Mouse (Mus musculus): Measurements from ENCODE around the gene Ly6g6e.

Gene Ly6g6e

GRCm38 (mm10) chr17:35049561-35050016 is 27.1 kb upstream of the Ly6g6e start, which contains the start of gene Clic1:
Clic1 (plus strand) TSS chr17:35049966.
- peak; percentile 41 for DNase-seq (ENCODE audit: low read depth, low spot score)

- DNase-seq (ENCODE audit: low read depth, low spot score), result peak; percentile 77
Observed at GRCm38 (mm10) chr17:35050126-35050750, 26.5 kb upstream of the Ly6g6e start.

- peak; percentile 90 for DNase-seq (ENCODE audit: low read depth, low spot score)
Observed at GRCm38 (mm10) chr17:35051156-35052086, 25.3 kb upstream of the Ly6g6e start.

- DNase-seq (ENCODE audit: low read depth, low spot score), result peak; percentile 56
Observed at GRCm38 (mm10) chr17:35052271-35052798, 24.4 kb upstream of the Ly6g6e start.

GRCm38 (mm10) chr17:35055691-35056495 is 20.8 kb upstream of the Ly6g6e start:
- DNase-seq (ENCODE audit: low read depth, low spot score), result no peak

GRCm38 (mm10) chr17:35057090-35057489 is 19.6 kb upstream of the Ly6g6e start:
- DNase-seq (ENCODE audit: low read depth, low spot score), result no peak

- DNase-seq (ENCODE audit: low read depth, low spot score), result no peak
Observed at GRCm38 (mm10) chr17:35058316-35058715, 18.4 kb upstream of the Ly6g6e start.

- DNase-seq (ENCODE audit: low read depth, low spot score), result peak; percentile 90
Observed at GRCm38 (mm10) chr17:35058911-35059892, 17.5 kb upstream of the Ly6g6e start, which contains the start of gene Ddah2. Ddah2 (plus strand) TSS chr17:35059035.

GRCm38 (mm10) chr17:35060071-35060470 is 16.6 kb upstream of the Ly6g6e start:
- DNase-seq (ENCODE audit: low read depth, low spot score), result no peak

GRCm38 (mm10) chr17:35060737-35061297 is 15.9 kb upstream of the Ly6g6e start:
- peak; percentile 73 for DNase-seq (ENCODE audit: low read depth, low spot score)

- DNase-seq (ENCODE audit: low read depth, low spot score), result peak; percentile 36
Observed at GRCm38 (mm10) chr17:35061299-35061698, 15.4 kb upstream of the Ly6g6e start.

- no peak for DNase-seq (ENCODE audit: low read depth, low spot score)
Observed at GRCm38 (mm10) chr17:35063466-35063865, 13.2 kb upstream of the Ly6g6e start.

- DNase-seq (ENCODE audit: low read depth, low spot score), result no peak
Observed at GRCm38 (mm10) chr17:35064378-35064877, 12.3 kb upstream of the Ly6g6e start.

- peak; percentile 94 for DNase-seq (ENCODE audit: low read depth, low spot score)
Observed at GRCm38 (mm10) chr17:35064951-35065947, 11.5 kb upstream of the Ly6g6e start, which contains the start of gene Ly6g6c. Ly6g6c (plus strand) TSS chr17:35065388.

- no peak for DNase-seq (ENCODE audit: low read depth, low spot score)
Observed at GRCm38 (mm10) chr17:35066084-35066483, 10.6 kb upstream of the Ly6g6e start, which contains the start of gene Mpig6b. Mpig6b (minus strand) TSS chr17:35066184.

GRCm38 (mm10) chr17:35068213-35068914 is 8.3 kb upstream of the Ly6g6e start:
- no peak for DNase-seq (ENCODE audit: low read depth, low spot score)

- DNase-seq (ENCODE audit: low read depth, low spot score), result no peak
Observed at GRCm38 (mm10) chr17:35070556-35071229, 6.0 kb upstream of the Ly6g6e start.
